Mouse (Mus musculus): ENCODE data around the gene Qtrt1.

DNA sequence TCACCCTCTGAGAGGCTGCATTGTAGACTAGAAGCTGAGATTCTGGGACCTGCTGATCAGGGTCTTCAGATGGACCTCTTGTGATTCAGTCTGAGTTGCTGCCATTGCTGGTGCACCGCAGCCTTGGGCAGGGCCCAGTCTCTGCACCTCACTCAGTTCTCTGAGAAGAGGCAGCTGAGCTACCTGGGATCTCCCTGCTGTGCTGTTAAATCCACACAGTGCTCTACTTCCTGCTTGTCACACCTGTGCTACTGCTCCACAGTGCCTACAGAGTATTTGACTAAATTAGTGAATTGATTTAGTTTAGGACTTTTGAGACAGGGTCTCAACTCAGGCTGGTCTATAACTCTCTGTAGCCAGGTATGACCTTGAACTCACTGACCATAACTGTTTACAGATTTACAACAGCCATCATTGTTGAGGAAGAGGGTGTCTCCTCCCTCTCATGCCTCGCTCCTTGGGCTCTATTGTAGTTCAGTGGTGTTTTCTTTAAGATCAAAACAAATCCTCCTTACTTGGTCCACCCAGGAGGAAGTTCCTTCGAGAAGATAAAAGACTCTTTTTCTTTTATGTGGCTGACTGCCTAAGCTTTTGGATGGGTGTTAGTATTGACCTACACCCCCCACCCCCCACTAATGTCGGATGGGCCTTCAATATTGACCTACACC lies 43.6 kb downstream of the Qtrt1 start:
- TF ChIP-seq CTCF (IDR thresholded peaks at IDR 0.05; ENCODE audit: extremely low read depth, insufficient read depth, insufficient read length, insufficient replicate concordance) (no peak), POLR2A (IDR thresholded peaks at IDR 0.05; ENCODE audit: low read depth, low read length) (no peak)
